In the genomic region with DNA sequence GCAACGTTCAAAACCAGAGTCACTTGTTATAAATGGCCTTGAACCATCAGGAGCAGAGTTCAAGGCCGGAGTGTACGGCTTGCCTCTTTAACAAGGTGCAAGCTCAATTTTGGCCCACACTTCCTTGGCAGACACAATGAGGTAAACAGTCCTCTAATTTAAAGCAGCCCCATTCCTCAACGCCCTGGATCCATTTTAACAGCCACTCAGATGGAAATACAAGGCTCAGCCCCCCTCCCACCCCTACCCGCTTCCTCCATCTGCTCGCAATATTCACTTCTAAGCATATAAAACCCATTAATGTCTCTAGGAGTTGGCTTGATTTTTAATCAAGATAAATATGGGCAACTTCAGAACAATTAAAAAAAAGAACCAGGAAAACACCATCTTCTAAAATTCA, we compare ENCODE assay signal across 21 mouse cellular contexts.
DNase-seq lines count a peak whose midpoint lies in the region; ATAC-seq and TF ChIP-seq lines count a peak whose summit lies in the region.
"Had no signal": no experiment of that assay in that cellular context is flagged by ENCODE, and none has a peak within 500 bp of the region (broad histone marks: within the 10 kb centered on the region; RNA-seq: fewer than 3 reads in every experiment).

No protein-coding gene starts in this region.

- 47% methylated on average over 6 of the region's 6 CpGs for WGBS in embryonic facial prominence, embryonic 14.5 days
- 69% methylated on average over 6 of the region's 6 CpGs for WGBS in embryonic facial prominence, embryonic 10.5 days
- 59% methylated on average over 6 of the region's 6 CpGs for whole genome bisulfite sequencing in forebrain, embryonic 15.5 days
- WGBS in forebrain, embryonic 11.5 days: 81% methylated on average over 6 of the region's 6 CpGs
- 61% methylated on average over 6 of the region's 6 CpGs for WGBS in neural tube, embryonic 13.5 days
- 23% methylated on average over 6 of the region's 6 CpGs for WGBS in limb, embryonic 14.5 days

- no peaks in the 10 kb centered on the region for H3K27me3 ChIP-seq in embryonic facial prominence, embryonic 14.5 days (replicated peaks; ENCODE audit: control insufficient read depth, insufficient read depth, low read length)
- H3K27me3 ChIP-seq in embryonic facial prominence, embryonic 10.5 days (replicated peaks; ENCODE audit: low read depth, poor library complexity, severe bottlenecking): no peaks in the 10 kb centered on the region
- H3K27me3 ChIP-seq in forebrain, embryonic 15.5 days: no peaks in the 10 kb centered on the region
- H3K27me3 ChIP-seq in forebrain, embryonic 11.5 days (ENCODE audit: control insufficient read depth, insufficient read depth, low read length): no peaks in the 10 kb centered on the region
- no peaks in the 10 kb centered on the region for H3K27me3 ChIP-seq in neural tube, embryonic 13.5 days
- H3K27me3 ChIP-seq in limb, embryonic 14.5 days (ENCODE audit: control insufficient read depth, insufficient read depth, low read length): no peaks in the 10 kb centered on the region
- H3K27me3 ChIP-seq: embryonic facial prominence, embryonic 13.5 days; hindbrain, embryonic 12.5 days; hindbrain, embryonic 15.5 days had no signal

- no peaks in the 10 kb centered on the region for H3K9me3 ChIP-seq in embryonic facial prominence, embryonic 14.5 days (ENCODE audit: control insufficient read depth, low read length)
- no peaks in the 10 kb centered on the region for H3K9me3 ChIP-seq in embryonic facial prominence, embryonic 10.5 days
- H3K9me3 ChIP-seq in forebrain, embryonic 15.5 days: no peaks in the 10 kb centered on the region
- H3K9me3 ChIP-seq in forebrain, embryonic 11.5 days (ENCODE audit: control insufficient read depth, low read length): no peaks in the 10 kb centered on the region
- H3K9me3 ChIP-seq in neural tube, embryonic 13.5 days: no peaks in the 10 kb centered on the region
- no peaks in the 10 kb centered on the region for H3K9me3 ChIP-seq in limb, embryonic 14.5 days (ENCODE audit: control insufficient read depth, low read length)
- H3K9me3 ChIP-seq: embryonic facial prominence, embryonic 13.5 days; hindbrain, embryonic 12.5 days; hindbrain, embryonic 15.5 days had no signal

- TF ChIP-seq POLR2A in limb, embryonic 14.5 days (IDR thresholded peaks at IDR 0.05; ENCODE audit: borderline replicate concordance, extremely low read depth, insufficient read depth, insufficient read length): no peak

- H3K9ac ChIP-seq in embryonic facial prominence, embryonic 14.5 days (ENCODE audit: low read depth, low read length): no peak overlapping the region
- no peak overlapping the region for H3K9ac ChIP-seq in forebrain, embryonic 15.5 days (replicated peaks)
- no peak overlapping the region for H3K9ac ChIP-seq in forebrain, embryonic 11.5 days (ENCODE audit: low read length)
- H3K9ac ChIP-seq in neural tube, embryonic 13.5 days: no peak overlapping the region
- no peak overlapping the region for H3K9ac ChIP-seq in limb, embryonic 14.5 days (ENCODE audit: low read depth, low read length, severe bottlenecking)
- H3K9ac ChIP-seq: embryonic facial prominence, embryonic 13.5 days; hindbrain, embryonic 12.5 days; hindbrain, embryonic 15.5 days had no signal

- peak; percentile 57 for DNase-seq in embryonic facial prominence, embryonic 14.5 days (ENCODE audit: low spot score)
- DNase-seq in embryonic facial prominence, embryonic 10.5 days (ENCODE audit: low spot score): no peak
- no peak for DNase-seq in forebrain, embryonic 11.5 days (ENCODE audit: low spot score)
- DNase-seq in neural tube, embryonic 10.5 days (ENCODE audit: extremely low spot score, low spot score): no peak
- DNase-seq in limb, embryonic 14.5 days (ENCODE audit: low spot score): peak; percentile 46
- no peak for DNase-seq in right cerebral cortex, adult 18-20 months
- DNase-seq: adrenal gland, adult 8-10 months; adrenal gland, postnatal 25 days; cerebellum, adult 11 months; cerebellum, adult 2 months; cerebellum, adult 9-11 months; cerebellum, postnatal 25 days; gastrocnemius, postnatal 25 days had no signal

- H3K36me3 ChIP-seq in embryonic facial prominence, embryonic 14.5 days (ENCODE audit: control insufficient read depth, insufficient read depth, low read length): no peaks in the 10 kb centered on the region
- H3K36me3 ChIP-seq in embryonic facial prominence, embryonic 10.5 days (replicated peaks): no peaks in the 10 kb centered on the region
- H3K36me3 ChIP-seq in forebrain, embryonic 15.5 days: no peaks in the 10 kb centered on the region
- no peaks in the 10 kb centered on the region for H3K36me3 ChIP-seq in forebrain, embryonic 11.5 days (ENCODE audit: control insufficient read depth, insufficient read depth, low read length)
- no peaks in the 10 kb centered on the region for H3K36me3 ChIP-seq in neural tube, embryonic 13.5 days
- H3K36me3 ChIP-seq in limb, embryonic 14.5 days (ENCODE audit: control insufficient read depth, insufficient read depth, low read length): no peaks in the 10 kb centered on the region
- H3K36me3 ChIP-seq: embryonic facial prominence, embryonic 13.5 days; hindbrain, embryonic 12.5 days; hindbrain, embryonic 15.5 days had no signal

- no peak for ATAC-seq in embryonic facial prominence, embryonic 14.5 days (ENCODE audit: low read depth)
- peak; percentile 55; the same call in 1 of the 2 replicates for ATAC-seq in forebrain, embryonic 15.5 days (replicated peaks)
- no peak for ATAC-seq in forebrain, embryonic 11.5 days (replicated peaks; ENCODE audit: low FRiP score)
- peak; percentile 43; the same call in 1 of the 2 replicates for ATAC-seq in neural tube, embryonic 13.5 days (ENCODE audit: low read depth)
- no peak; the same call in 1 of the 2 replicates for ATAC-seq in limb, embryonic 14.5 days (ENCODE audit: low FRiP score, low read depth)
- ATAC-seq: activated CD4-positive, CD25-positive, alpha-beta regulatory T cell, adult 4 months; intestine, postnatal 0 days had no signal

- H3K4me2 ChIP-seq in embryonic facial prominence, embryonic 14.5 days (ENCODE audit: low read depth, low read length): no peak overlapping the region
- no peak overlapping the region for H3K4me2 ChIP-seq in forebrain, embryonic 15.5 days (replicated peaks)
- no peak overlapping the region for H3K4me2 ChIP-seq in forebrain, embryonic 11.5 days (ENCODE audit: low read depth, low read length, severe bottlenecking)
- no peak overlapping the region for H3K4me2 ChIP-seq in neural tube, embryonic 13.5 days
- H3K4me2 ChIP-seq in limb, embryonic 14.5 days (replicated peaks; ENCODE audit: low read depth, low read length, severe bottlenecking): no peak overlapping the region
- H3K4me2 ChIP-seq: embryonic facial prominence, embryonic 13.5 days; heart, embryonic 11.5 days; hindbrain, embryonic 12.5 days; hindbrain, embryonic 15.5 days had no signal

- no peak overlapping the region for H3K27ac ChIP-seq in embryonic facial prominence, embryonic 14.5 days (replicated peaks; ENCODE audit: low read depth, low read length)
- no peak overlapping the region for H3K27ac ChIP-seq in embryonic facial prominence, embryonic 10.5 days (replicated peaks)
- peak overlapping the region; percentile 52; the same call in 1 of the 2 replicates for H3K27ac ChIP-seq in forebrain, embryonic 15.5 days (replicated peaks)
- H3K27ac ChIP-seq in forebrain, embryonic 11.5 days (ENCODE audit: low read depth, low read length): no peak overlapping the region
- no peak overlapping the region for H3K27ac ChIP-seq in neural tube, embryonic 13.5 days (replicated peaks)
- H3K27ac ChIP-seq in limb, embryonic 14.5 days (replicated peaks; ENCODE audit: low read depth, low read length): no peak overlapping the region
- H3K27ac ChIP-seq: embryonic facial prominence, embryonic 13.5 days; hindbrain, embryonic 12.5 days; hindbrain, embryonic 15.5 days had no signal

- peaks cover 4% of the 10 kb centered on the region; the same call in 1 of the 2 replicates for H3K4me1 ChIP-seq in embryonic facial prominence, embryonic 14.5 days (ENCODE audit: control insufficient read depth, insufficient read depth, low read length)
- 0 out of 2 replicates have a peak, but pooled peaks cover 6% of the 10 kb centered on the region for H3K4me1 ChIP-seq in embryonic facial prominence, embryonic 10.5 days
- H3K4me1 ChIP-seq in forebrain, embryonic 15.5 days: peaks cover 5% of the 10 kb centered on the region
- no peaks in the 10 kb centered on the region for H3K4me1 ChIP-seq in forebrain, embryonic 11.5 days (replicated peaks; ENCODE audit: control insufficient read depth, insufficient read depth, low read length)
- H3K4me1 ChIP-seq in neural tube, embryonic 13.5 days (replicated peaks): peaks cover 7% of the 10 kb centered on the region; the same call in 1 of the 2 replicates
- H3K4me1 ChIP-seq in limb, embryonic 14.5 days (ENCODE audit: control insufficient read depth, insufficient read depth, low read length): peaks cover 10% of the 10 kb centered on the region; the same call in 1 of the 2 replicates
- H3K4me1 ChIP-seq: hindbrain, embryonic 12.5 days; hindbrain, embryonic 15.5 days had no signal

- H3K4me3 ChIP-seq in embryonic facial prominence, embryonic 14.5 days (ENCODE audit: low read depth, low read length): no peak overlapping the region
- no peak overlapping the region for H3K4me3 ChIP-seq in embryonic facial prominence, embryonic 10.5 days
- H3K4me3 ChIP-seq in forebrain, embryonic 15.5 days: no peak overlapping the region
- no peak overlapping the region for H3K4me3 ChIP-seq in forebrain, embryonic 11.5 days (ENCODE audit: low read depth, low read length)
- H3K4me3 ChIP-seq in neural tube, embryonic 13.5 days: no peak overlapping the region
- H3K4me3 ChIP-seq in limb, embryonic 14.5 days (replicated peaks; ENCODE audit: low read length): no peak overlapping the region
- H3K4me3 ChIP-seq: embryonic facial prominence, embryonic 13.5 days; hindbrain, embryonic 12.5 days; hindbrain, embryonic 15.5 days had no signal

Comparison
In these comparisons a context has a peak if more than half of its experiments do, and no peak if none do; other contexts are left out.
1. ATAC-seq: peak in forebrain, embryonic 15.5 days (single experiment) and neural tube, embryonic 13.5 days (single experiment); none in embryonic facial prominence, embryonic 14.5 days (single experiment), forebrain, embryonic 11.5 days (single experiment) and limb, embryonic 14.5 days (single experiment).
2. DNase-seq: peak in embryonic facial prominence, embryonic 14.5 days (single experiment) and limb, embryonic 14.5 days (single experiment); none in embryonic facial prominence, embryonic 10.5 days (single experiment), forebrain, embryonic 11.5 days (single experiment), neural tube, embryonic 10.5 days (single experiment) and right cerebral cortex, adult 18-20 months (single experiment).